Mouse (Mus musculus): Measurements from ENCODE around the gene Syndig1l. TPM values are rescaled to one million over a fixed set of nuclear protein-coding genes. Genes with fewer than 3 reads are reported as not detected.

The Syndig1l gene
- polyA plus RNA-seq, 1 experiment from 2014 or later = 0.05 TPM

GRCm38 (mm10) chr12:84653912-84654311 is 44.7 kb downstream of the Syndig1l start:
- Histone ChIP-seq H3K27me3 (ENCODE audit: insufficient read depth, poor library complexity, severe bottlenecking) (peaks cover 7% of the 10 kb centered on the region; the same call in 1 of the 2 replicates), H3K9me3 (no peaks in the 10 kb centered on the region), H3K4me1 (no peaks in the 10 kb centered on the region), H3K4me3 (no peak overlapping the region), H3K36me3 (no peaks in the 10 kb centered on the region), H3K27ac (no peak overlapping the region)
- no peak for DNase-seq (ENCODE audit: low spot score)
- WGBS = 19% methylated on average over 3 of the region's 3 CpGs

- Histone ChIP-seq H3K4me3 (no peak overlapping the region), H3K4me1 (no peaks in the 10 kb centered on the region), H3K9me3 (no peaks in the 10 kb centered on the region), H3K27me3 (ENCODE audit: insufficient read depth, poor library complexity, severe bottlenecking) (peaks cover 12% of the 10 kb centered on the region), H3K27ac (no peak overlapping the region), H3K36me3 (no peaks in the 10 kb centered on the region)
- 81% methylated on average over 13 of the region's 13 CpGs for WGBS
- DNase-seq (ENCODE audit: low spot score) = no peak
These were observed 48.4 kb downstream of the Syndig1l start for GRCm38 (mm10) chr12:84650234-84650633.

- no peak within 1 kb of the TSS for H3K4me3 ChIP-seq
- WGBS = 6% methylated on average over 9 of the region's 9 CpGs
- peaks cover 15% of the 10 kb centered on the region for H3K4me1 ChIP-seq
- H3K27me3 ChIP-seq (ENCODE audit: insufficient read depth, poor library complexity, severe bottlenecking) = peaks cover 58% of the 10 kb centered on the region
- H3K27ac ChIP-seq = no peak within 1 kb of the TSS
- H3K36me3 ChIP-seq = no peaks in the 10 kb centered on the region
- no peaks in the 10 kb centered on the region for H3K9me3 ChIP-seq
- DNase-seq (ENCODE audit: low spot score) = no peak
These were observed 58.0 kb downstream of the Syndig1l start, which contains the start of gene Vrtn for GRCm38 (mm10) chr12:84640654-84641053. Gene Vrtn (plus strand): TSS chr12:84641019.

GRCm38 (mm10) chr12:84640253-84640652 is 58.4 kb downstream of the Syndig1l start:
- H3K27me3 ChIP-seq (ENCODE audit: insufficient read depth, poor library complexity, severe bottlenecking) = peaks cover 56% of the 10 kb centered on the region
- WGBS = 8% methylated on average over 6 of the region's 6 CpGs

DNA sequence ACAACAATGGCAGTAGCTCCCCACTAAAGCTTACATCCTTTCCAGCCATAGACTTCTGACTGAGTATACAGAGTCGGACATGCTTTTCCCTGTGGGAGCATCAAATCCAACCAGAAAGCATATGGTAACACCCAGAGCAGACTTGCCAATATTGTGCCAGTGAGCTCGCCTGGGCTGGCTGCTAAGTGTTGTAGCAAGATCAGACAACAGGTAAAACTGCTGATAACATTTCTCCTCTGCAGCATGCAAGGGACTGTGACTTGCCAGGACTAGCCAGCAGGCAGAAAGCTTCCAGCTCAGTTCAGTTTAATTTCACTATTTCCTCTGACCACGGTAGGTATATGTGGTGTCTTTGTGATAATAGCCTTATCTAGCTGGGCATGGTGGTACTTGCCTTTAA is 66.8 kb downstream of the Syndig1l start:
- Histone ChIP-seq H3K4me1 (no peaks in the 10 kb centered on the region), H3K27me3 (ENCODE audit: insufficient read depth, poor library complexity, severe bottlenecking) (no peaks in the 10 kb centered on the region), H3K9me3 (no peaks in the 10 kb centered on the region), H3K4me3 (no peak overlapping the region), H3K36me3 (no peaks in the 10 kb centered on the region), H3K27ac (no peak overlapping the region)
- DNase-seq (ENCODE audit: low spot score) = no peak
- 47% methylated on average over 3 of the region's 3 CpGs for WGBS

More at GRCm38 (mm10) chr12:84640253-84640652, 58.4 kb downstream of the Syndig1l start:
- H3K4me3 ChIP-seq = no peak overlapping the region
- no peaks in the 10 kb centered on the region for H3K9me3 ChIP-seq
- H3K4me1 ChIP-seq = peaks cover 15% of the 10 kb centered on the region
- no peaks in the 10 kb centered on the region for H3K36me3 ChIP-seq
- H3K27ac ChIP-seq = no peak overlapping the region
- no peak for DNase-seq (ENCODE audit: low spot score)

Other genes with a start within 250 kb of the Syndig1l start
- 23.8 and 31.3 TPM in 2 replicates for gene Aldh6a1, start 247.8 kb downstream of the Syndig1l start, polyA plus RNA-seq (2016; fragmentation: Nextera tagmentation; extraction: Ambion mirVana)
- gene Lin52, start 247.4 kb downstream of the Syndig1l start, polyA plus RNA-seq (2016; fragmentation: Nextera tagmentation; extraction: Ambion mirVana) = 17.7 and 20.5 TPM in 2 replicates
- not detected in 2 replicates for gene Vsx2, start 129.1 kb downstream of the Syndig1l start, polyA plus RNA-seq (2016; fragmentation: Nextera tagmentation; extraction: Ambion mirVana)
- gene Abcd4, start 81.4 kb downstream of the Syndig1l start, polyA plus RNA-seq (2016; fragmentation: Nextera tagmentation; extraction: Ambion mirVana) = 13.1 and 13.8 TPM in 2 replicates
- not detected in 2 replicates for gene Vrtn, start 57.8 kb downstream of the Syndig1l start, polyA plus RNA-seq (2016; fragmentation: Nextera tagmentation; extraction: Ambion mirVana)
- gene Npc2, start 74.3 kb upstream of the Syndig1l start, polyA plus RNA-seq (2016; fragmentation: Nextera tagmentation; extraction: Ambion mirVana) = 55.5 and 58.4 TPM in 2 replicates
- 142 and 145 TPM in 2 replicates for gene Isca2, start 74.4 kb upstream of the Syndig1l start, polyA plus RNA-seq (2016; fragmentation: Nextera tagmentation; extraction: Ambion mirVana)
- 0.23 and 0.26 TPM in 2 replicates for gene Ltbp2, start 177.7 kb upstream of the Syndig1l start, polyA plus RNA-seq (2016; fragmentation: Nextera tagmentation; extraction: Ambion mirVana)

All from heart, embryonic 10.5 days (tissue).